Mouse (Mus musculus) lung, postnatal 0 days (tissue): ENCODE data around the gene Dtymk.

ENCODE experiments used
- CTCF ChIP-seq: IDR thresholded peaks from 2 replicates; pipeline ENCODE4 v1.5.1; 2016; ENCODE audit warnings: antibody characterized with exemption, mild to moderate bottlenecking
- EP300 ChIP-seq: IDR thresholded peaks from 2 replicates; pipeline ENCODE4 v1.6.1; 2016; ENCODE audit warnings: antibody characterized with exemption, mild to moderate bottlenecking, control low read depth

DNA sequence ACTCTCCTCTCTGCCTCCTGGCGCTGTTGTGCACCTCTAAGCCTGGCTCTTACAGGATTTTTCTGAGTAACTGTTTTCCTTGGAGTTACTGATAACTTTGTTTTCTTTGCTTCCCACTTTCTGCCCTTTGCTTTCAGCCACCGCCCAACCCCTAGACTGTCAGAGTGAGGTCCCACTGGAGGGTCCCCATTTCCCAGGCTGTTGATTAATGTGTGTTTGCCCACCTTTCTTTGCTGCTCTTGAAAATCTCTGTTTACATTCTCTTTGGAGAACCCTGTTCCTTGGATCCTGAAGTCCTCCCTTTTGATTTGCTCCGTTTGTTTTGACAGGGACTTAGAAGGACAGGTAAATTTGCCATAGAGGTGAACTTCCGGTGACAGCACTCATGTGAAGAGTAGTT, 7.1 kb upstream of the Dtymk start:
- TF ChIP-seq CTCF (no peak), EP300 (no peak)
